Mouse (Mus musculus): ENCODE results near the gene Ankrd65. TPM values are rescaled to one million over a fixed set of nuclear protein-coding genes. Genes with fewer than 3 reads are reported as not detected.

The Ankrd65 gene
- polyA plus RNA-seq, 1 experiment = not detected

DNA sequence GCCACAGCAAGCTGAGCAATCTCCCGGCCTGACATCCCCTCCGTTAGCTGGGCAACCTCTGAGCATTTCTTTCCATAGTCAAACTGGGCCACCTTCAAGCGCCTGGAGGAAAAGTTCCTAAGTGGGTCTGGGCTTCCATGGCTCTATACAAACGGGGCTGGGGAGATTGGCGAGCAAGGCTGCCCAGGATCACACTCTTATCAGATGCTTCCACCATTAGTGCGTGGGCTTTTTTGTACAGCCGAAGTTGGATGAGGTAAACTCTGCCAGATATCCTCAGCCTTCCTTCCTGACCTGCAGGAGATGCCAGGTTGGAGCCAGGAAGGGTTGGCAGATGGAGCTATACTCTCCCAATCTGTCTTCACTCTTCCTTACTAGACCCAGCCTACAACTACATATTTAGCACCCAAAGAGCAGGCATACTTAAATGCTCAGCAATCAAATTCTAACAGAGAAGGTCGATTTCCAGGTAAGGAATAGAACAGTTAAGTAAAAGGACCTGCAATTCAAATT, 44.1 kb upstream of the Ankrd65 start:
- TF ChIP-seq E2F4 (IDR thresholded peaks at IDR 0.05; ENCODE audit: insufficient read depth) = no peak
- TF ChIP-seq MYOD1 (IDR thresholded peaks at IDR 0.05; ENCODE audit: control insufficient read depth in 1 of 3, insufficient read length in 2 of 3, low read depth in 2 of 3) = no peak
- TF ChIP-seq MAX (IDR thresholded peaks at IDR 0.05; ENCODE audit: low read depth) = no peak
- no peak for TF ChIP-seq REST (IDR thresholded peaks at IDR 0.05; ENCODE audit: insufficient read depth, insufficient read length)
- no peak for TF ChIP-seq USF1 (IDR thresholded peaks at IDR 0.05; ENCODE audit: low read depth)
- no peak for TF ChIP-seq POLR2A (IDR thresholded peaks at IDR 0.05; ENCODE audit: insufficient read length, low read depth)
- TF ChIP-seq CEBPB (IDR thresholded peaks at IDR 0.05; ENCODE audit: insufficient read depth, poor library complexity, severe bottlenecking) = no peak
- no peak overlapping the region for H3K4me3 ChIP-seq
- H3K79me2 ChIP-seq (ENCODE audit: control insufficient read depth, insufficient read depth) = no peaks in the 10 kb centered on the region
- H3K36me3 ChIP-seq (ENCODE audit: control insufficient read depth, insufficient read depth) = peaks cover 38% of the 10 kb centered on the region
- H3ac ChIP-seq (ENCODE audit: control insufficient read depth, insufficient read length) = no peak overlapping the region
- H3K27me3 ChIP-seq (ENCODE audit: control insufficient read depth, insufficient read depth, insufficient read length) = no peaks in the 10 kb centered on the region
- H3K4me2 ChIP-seq (ENCODE audit: low read depth) = no peak overlapping the region

DNA sequence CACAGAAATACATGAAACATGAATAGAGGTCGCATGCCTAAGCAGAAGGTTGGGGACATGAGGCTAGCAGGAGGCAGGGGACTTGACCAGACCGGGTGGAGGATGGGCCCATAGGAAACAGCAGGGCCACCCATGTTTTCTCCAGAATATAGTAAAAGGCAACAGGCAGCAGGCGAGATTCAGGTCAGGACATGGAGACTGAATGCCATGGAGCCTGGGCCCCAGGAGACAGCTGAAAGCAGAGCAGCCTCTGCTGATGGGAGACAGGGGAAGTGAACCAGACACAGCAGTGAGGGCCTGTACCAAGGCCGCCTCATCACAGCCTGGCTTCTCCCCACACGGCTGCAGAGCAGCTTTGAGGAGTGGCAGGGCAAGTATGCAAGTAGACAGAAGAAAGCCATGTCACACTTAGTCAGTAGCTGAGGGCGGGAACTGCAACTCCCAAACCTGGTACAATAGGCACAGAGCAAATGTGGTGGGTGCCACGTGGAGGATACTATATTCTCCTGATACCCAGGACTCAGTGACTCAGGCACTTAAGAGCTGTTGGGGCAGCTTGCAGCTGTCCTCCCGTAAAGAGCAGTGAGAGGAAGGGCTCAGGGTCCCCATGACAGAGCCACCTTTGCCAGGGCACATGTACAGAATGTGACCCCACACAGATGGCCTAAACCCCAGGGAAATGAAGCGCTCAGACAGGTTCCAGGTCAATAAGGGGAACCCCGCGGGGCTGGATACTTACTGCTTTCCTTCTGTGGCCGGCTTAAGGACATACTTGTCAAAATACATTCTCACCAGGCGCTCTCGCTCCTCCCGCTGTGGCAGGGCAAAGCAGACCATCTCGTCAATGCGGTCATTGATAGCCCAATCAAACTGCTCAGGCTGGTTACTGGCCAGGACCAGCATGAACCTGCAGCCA, 43.4 kb upstream of the Ankrd65 start:
- no peaks in the 10 kb centered on the region for H3K79me2 ChIP-seq (ENCODE audit: control insufficient read depth, insufficient read depth)
- no peak overlapping the region for H3ac ChIP-seq (ENCODE audit: control insufficient read depth, insufficient read length)
- TF ChIP-seq TCF12 (IDR thresholded peaks at IDR 0.05; ENCODE audit: insufficient read depth, poor library complexity, severe bottlenecking) = no peak
- no peak for TF ChIP-seq POLR2A (IDR thresholded peaks at IDR 0.05; ENCODE audit: insufficient read length, low read depth)
- no peak for TF ChIP-seq TCF3 (IDR thresholded peaks at IDR 0.05; ENCODE audit: insufficient read length, low read depth)
- TF ChIP-seq MAX (IDR thresholded peaks at IDR 0.05; ENCODE audit: low read depth) = no peak
- no peak for TF ChIP-seq POLR2AphosphoS2 (IDR thresholded peaks at IDR 0.05; ENCODE audit: insufficient read length, low read depth)
- TF ChIP-seq SRF (IDR thresholded peaks at IDR 0.05; ENCODE audit: control insufficient read depth, insufficient read length, low read depth) = no peak
- no peak for TF ChIP-seq REST (IDR thresholded peaks at IDR 0.05; ENCODE audit: insufficient read depth, insufficient read length)
- TF ChIP-seq USF1 (IDR thresholded peaks at IDR 0.05; ENCODE audit: low read depth) = no peak
- no peak for TF ChIP-seq MYOG (IDR thresholded peaks at IDR 0.05; ENCODE audit: control insufficient read depth in 1 of 3, insufficient read depth in 1 of 3, insufficient read length in 2 of 3, low read depth in 2 of 3)
- no peak for TF ChIP-seq E2F4 (IDR thresholded peaks at IDR 0.05; ENCODE audit: insufficient read depth)
- no peak for TF ChIP-seq CEBPB (IDR thresholded peaks at IDR 0.05; ENCODE audit: insufficient read depth, poor library complexity, severe bottlenecking)
- no peak for TF ChIP-seq MYOD1 (IDR thresholded peaks at IDR 0.05; ENCODE audit: control insufficient read depth in 1 of 3, insufficient read length in 2 of 3, low read depth in 2 of 3)
- H3K4me3 ChIP-seq = no peak overlapping the region
- H3K36me3 ChIP-seq (ENCODE audit: control insufficient read depth, insufficient read depth) = peaks cover 35% of the 10 kb centered on the region
- no peak overlapping the region for H3K4me2 ChIP-seq (ENCODE audit: low read depth)
- H3K27me3 ChIP-seq (ENCODE audit: control insufficient read depth, insufficient read depth, insufficient read length) = no peaks in the 10 kb centered on the region

DNA sequence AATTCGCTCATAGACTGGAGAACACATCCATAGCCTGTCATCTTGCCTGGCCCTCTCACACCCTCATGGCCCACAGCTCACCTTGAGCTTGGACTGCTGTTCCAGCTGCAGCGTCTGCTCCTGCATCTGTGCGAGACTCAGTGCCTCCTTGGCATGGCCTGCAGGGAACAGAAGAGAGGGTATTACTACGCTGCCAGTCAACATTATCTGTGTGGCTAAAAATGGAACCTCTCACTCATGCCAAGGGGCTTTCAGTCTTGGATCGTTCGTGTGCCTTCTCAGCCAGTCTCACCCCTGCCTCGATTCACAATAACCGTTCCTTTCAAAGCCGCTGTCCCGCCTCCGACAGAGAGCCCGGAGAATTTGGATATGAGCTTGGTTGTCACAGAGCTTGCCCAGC, 33.2 kb upstream of the Ankrd65 start:
- no peaks in the 10 kb centered on the region for H3K27me3 ChIP-seq (ENCODE audit: control insufficient read depth, insufficient read depth, insufficient read length)
- no peak overlapping the region for H3K4me3 ChIP-seq
- TF ChIP-seq MYOG (IDR thresholded peaks at IDR 0.05; ENCODE audit: control insufficient read depth in 1 of 3, insufficient read depth in 1 of 3, insufficient read length in 2 of 3, low read depth in 2 of 3) = no peak
- TF ChIP-seq POLR2A (IDR thresholded peaks at IDR 0.05; ENCODE audit: insufficient read length, low read depth) = no peak
- TF ChIP-seq TCF12 (IDR thresholded peaks at IDR 0.05; ENCODE audit: insufficient read depth, poor library complexity, severe bottlenecking) = no peak
- TF ChIP-seq SRF (IDR thresholded peaks at IDR 0.05; ENCODE audit: control insufficient read depth, insufficient read length, low read depth) = no peak
- no peak for TF ChIP-seq REST (IDR thresholded peaks at IDR 0.05; ENCODE audit: insufficient read depth, insufficient read length)
- no peak for TF ChIP-seq TCF3 (IDR thresholded peaks at IDR 0.05; ENCODE audit: insufficient read length, low read depth)
- TF ChIP-seq CEBPB (IDR thresholded peaks at IDR 0.05; ENCODE audit: insufficient read depth, poor library complexity, severe bottlenecking) = no peak
- no peak for TF ChIP-seq MYOD1 (IDR thresholded peaks at IDR 0.05; ENCODE audit: control insufficient read depth in 1 of 3, insufficient read length in 2 of 3, low read depth in 2 of 3)
- TF ChIP-seq USF1 (IDR thresholded peaks at IDR 0.05; ENCODE audit: low read depth) = no peak
- no peak for TF ChIP-seq E2F4 (IDR thresholded peaks at IDR 0.05; ENCODE audit: insufficient read depth)
- no peak for TF ChIP-seq POLR2AphosphoS2 (IDR thresholded peaks at IDR 0.05; ENCODE audit: insufficient read length, low read depth)
- no peak for TF ChIP-seq MAX (IDR thresholded peaks at IDR 0.05; ENCODE audit: low read depth)
- no peak overlapping the region for H3ac ChIP-seq (ENCODE audit: control insufficient read depth, insufficient read length)
- no peak overlapping the region for H3K4me2 ChIP-seq (ENCODE audit: low read depth)
- H3K79me2 ChIP-seq (ENCODE audit: control insufficient read depth, insufficient read depth) = peaks cover 42% of the 10 kb centered on the region
- peaks cover 20% of the 10 kb centered on the region for H3K36me3 ChIP-seq (ENCODE audit: control insufficient read depth, insufficient read depth)

DNA sequence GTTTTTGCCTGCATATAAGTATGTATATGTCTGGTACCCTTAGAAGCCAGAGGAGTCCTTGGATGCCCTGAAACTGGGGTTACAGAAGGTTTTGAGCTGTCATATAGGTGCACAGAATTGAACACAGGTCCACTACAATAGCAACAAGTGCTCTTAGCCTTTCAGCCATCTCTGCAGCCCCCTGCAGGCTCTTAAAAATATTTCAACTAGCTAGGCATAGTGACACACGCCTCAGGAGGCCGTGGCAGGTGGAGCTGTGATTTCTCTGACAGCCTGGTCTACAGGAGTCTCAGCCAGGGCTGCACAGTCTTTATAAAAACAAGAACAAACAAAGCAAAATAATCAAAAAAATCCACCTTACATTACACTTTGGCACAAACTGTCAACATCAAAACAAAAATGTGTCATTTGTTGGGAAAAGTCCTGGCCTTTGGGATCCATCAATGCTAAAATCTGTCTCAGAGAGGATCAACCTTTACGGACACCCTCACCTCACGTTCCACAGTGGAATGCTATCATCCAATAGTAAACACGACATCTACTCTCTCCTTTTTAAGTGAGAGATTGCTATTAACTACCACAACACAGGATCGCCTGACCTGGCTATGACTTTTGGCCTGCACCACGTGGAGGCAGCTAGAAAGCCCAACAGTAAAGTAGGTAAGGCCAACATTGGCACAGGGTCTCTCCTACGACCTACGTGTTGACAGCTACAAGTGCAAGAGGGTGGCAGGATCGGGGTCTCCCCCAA, 30.2 kb upstream of the Ankrd65 start:
- TF ChIP-seq TCF12 (IDR thresholded peaks at IDR 0.05; ENCODE audit: insufficient read depth, poor library complexity, severe bottlenecking) = no peak
- TF ChIP-seq MYOD1 (IDR thresholded peaks at IDR 0.05; ENCODE audit: control insufficient read depth in 1 of 3, insufficient read length in 2 of 3, low read depth in 2 of 3) = peak in 1 of 3 experiments; percentile 1
- H3K36me3 ChIP-seq (ENCODE audit: control insufficient read depth, insufficient read depth) = peaks cover 7% of the 10 kb centered on the region
- peaks cover 42% of the 10 kb centered on the region for H3K79me2 ChIP-seq (ENCODE audit: control insufficient read depth, insufficient read depth)

More for the DNA sequence above, 30.2 kb upstream of the Ankrd65 start:
- H3K4me3 ChIP-seq = peak overlapping the region; percentile 70
- H3ac ChIP-seq (ENCODE audit: control insufficient read depth, insufficient read length) = peak overlapping the region; percentile 76
- peak overlapping the region; percentile 90 for H3K4me2 ChIP-seq (ENCODE audit: low read depth)
- H3K27me3 ChIP-seq (ENCODE audit: control insufficient read depth, insufficient read depth, insufficient read length) = no peaks in the 10 kb centered on the region
